Mouse (Mus musculus) layer of hippocampus, adult 11-12 months (tissue): ENCODE data around the gene Syne3.

Experiments
- DNase-seq: peaks from one replicate; pipeline ENCODE4 v3.0.0; 2022; ENCODE audit warnings: low spot score

Gene Syne3

GRCm38 (mm10) chr12:104892245-104892644 is 117.4 kb downstream of the Syne3 start:
- no peak for DNase-seq

- DNase-seq: no peak
Observed at GRCm38 (mm10) chr12:104890066-104890465, 119.5 kb downstream of the Syne3 start.

- no peak for DNase-seq
Observed at GRCm38 (mm10) chr12:104886104-104886503, 123.5 kb downstream of the Syne3 start.

- no peak for DNase-seq
Observed at GRCm38 (mm10) chr12:104882533-104882932, 127.1 kb downstream of the Syne3 start.

GRCm38 (mm10) chr12:104882061-104882460 is 127.5 kb downstream of the Syne3 start:
- DNase-seq: no peak

- no peak for DNase-seq
Observed at GRCm38 (mm10) chr12:104881518-104882060, 128.0 kb downstream of the Syne3 start.

GRCm38 (mm10) chr12:104880367-104880766 is 129.2 kb downstream of the Syne3 start:
- no peak for DNase-seq
